Mouse (Mus musculus): ENCODE measurements around the gene Zfp553. TPM values are rescaled to one million over a fixed set of nuclear protein-coding genes. Genes with fewer than 3 reads are reported as not detected.

Zfp553 gene
- polyA plus RNA-seq, 1 experiment from 2014 or later: 20.9 TPM

DNA sequence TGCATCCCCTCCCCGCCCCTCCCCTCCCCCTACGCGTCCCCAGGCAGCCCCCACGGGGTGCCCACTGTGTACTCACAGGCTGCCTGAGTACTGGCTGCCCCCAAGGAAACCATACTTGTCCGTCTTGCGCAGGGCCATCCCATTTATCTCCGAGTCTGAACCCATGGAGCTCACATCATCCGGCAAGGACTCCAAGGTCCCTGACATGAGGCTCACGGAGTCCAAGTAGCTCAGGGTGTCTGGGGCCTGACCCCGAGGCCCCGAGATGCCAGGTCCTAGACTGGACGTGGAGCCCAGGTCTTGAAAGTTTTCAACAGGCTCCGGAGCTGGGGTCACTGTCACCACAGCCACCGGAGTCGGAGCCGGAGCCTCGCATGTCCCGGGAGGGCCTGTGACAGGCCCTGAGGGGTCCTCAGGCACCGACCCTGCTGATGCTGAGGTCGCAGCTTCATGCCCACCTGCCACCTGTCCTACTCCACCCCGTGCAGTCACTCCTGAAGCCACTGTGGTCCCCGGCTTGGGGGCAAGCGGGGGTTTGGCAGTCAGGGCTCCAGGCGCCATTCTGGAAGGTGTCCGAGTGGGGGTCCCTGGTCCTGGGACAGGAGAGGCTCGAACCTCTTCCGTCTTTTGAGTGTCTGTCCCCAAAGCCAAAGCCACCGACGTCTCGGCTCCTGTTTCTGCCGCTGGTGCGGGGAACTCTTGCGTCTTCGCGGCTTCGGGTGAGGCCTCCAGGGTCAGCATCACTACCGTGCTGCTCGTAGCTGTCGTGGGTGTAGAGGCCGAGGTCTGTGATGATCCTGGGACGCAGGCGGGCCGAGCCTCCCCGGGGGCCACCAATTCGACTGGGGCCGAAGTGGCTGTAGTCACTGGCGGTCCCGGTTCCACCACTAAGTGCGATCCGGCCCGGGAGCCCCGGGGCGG is 25.2 kb upstream of the Zfp553 start:
- ATAC-seq (replicated peaks; ENCODE audit: insufficient number of reproducible peaks, low FRiP score, low TSS enrichment, low read depth) (peak; percentile 22; the same call in 1 of the 2 replicates), DNase-seq (ENCODE audit: low spot score) (peak; percentile 30)
- no peaks in the 10 kb centered on the region for H3K27me3 ChIP-seq (ENCODE audit: control insufficient read depth, insufficient read depth, low read length)
- H3K9ac ChIP-seq (replicated peaks; ENCODE audit: low read length): peak overlapping the region; percentile 89
- H3K4me1 ChIP-seq (ENCODE audit: control insufficient read depth, insufficient read depth, low read length): no peaks in the 10 kb centered on the region; the same call in 1 of the 2 replicates
- H3K9me3 ChIP-seq (replicated peaks; ENCODE audit: control insufficient read depth, low read length): no peaks in the 10 kb centered on the region
- peak overlapping the region; percentile 89 for H3K4me2 ChIP-seq (ENCODE audit: low read depth, low read length)
- under 1% methylated on average over 45 of the region's 53 CpGs for WGBS
- H3K4me3 ChIP-seq (ENCODE audit: low read depth, low read length): peak overlapping the region; percentile 92
- no peaks in the 10 kb centered on the region; the same call in 1 of the 2 replicates for H3K36me3 ChIP-seq (replicated peaks; ENCODE audit: control insufficient read depth, insufficient read depth, low read depth, low read length)
- H3K27ac ChIP-seq (replicated peaks; ENCODE audit: low read depth, low read length): peak overlapping the region; percentile 71

- DNase-seq (ENCODE audit: low spot score) (no peak), ATAC-seq (replicated peaks; ENCODE audit: insufficient number of reproducible peaks, low FRiP score, low TSS enrichment, low read depth) (0 out of 2 replicates have a peak, but pooled peaks have one; percentile 0)
- Histone ChIP-seq H3K4me1 (ENCODE audit: control insufficient read depth, insufficient read depth, low read length) (no peaks in the 10 kb centered on the region; the same call in 1 of the 2 replicates), H3K27ac (replicated peaks; ENCODE audit: low read depth, low read length) (peak within 1 kb of the TSS; percentile 71), H3K4me3 (ENCODE audit: low read depth, low read length) (peak within 1 kb of the TSS; percentile 92), H3K4me2 (ENCODE audit: low read depth, low read length) (peak within 1 kb of the TSS; percentile 89), H3K27me3 (ENCODE audit: control insufficient read depth, insufficient read depth, low read length) (no peaks in the 10 kb centered on the region), H3K9ac (replicated peaks; ENCODE audit: low read length) (peak within 1 kb of the TSS; percentile 89), H3K36me3 (replicated peaks; ENCODE audit: control insufficient read depth, insufficient read depth, low read depth, low read length) (no peaks in the 10 kb centered on the region; the same call in 1 of the 2 replicates), H3K9me3 (replicated peaks; ENCODE audit: control insufficient read depth, low read length) (no peaks in the 10 kb centered on the region)
- 0% methylated on average over 7 of the region's 44 CpGs for WGBS
Observed at GRCm38 (mm10) chr7:127208295-127208552, 24.6 kb upstream of the Zfp553 start, which contains the start of gene Tbc1d10b. TSS of gene Tbc1d10b (minus strand) at chr7:127208468.

DNA sequence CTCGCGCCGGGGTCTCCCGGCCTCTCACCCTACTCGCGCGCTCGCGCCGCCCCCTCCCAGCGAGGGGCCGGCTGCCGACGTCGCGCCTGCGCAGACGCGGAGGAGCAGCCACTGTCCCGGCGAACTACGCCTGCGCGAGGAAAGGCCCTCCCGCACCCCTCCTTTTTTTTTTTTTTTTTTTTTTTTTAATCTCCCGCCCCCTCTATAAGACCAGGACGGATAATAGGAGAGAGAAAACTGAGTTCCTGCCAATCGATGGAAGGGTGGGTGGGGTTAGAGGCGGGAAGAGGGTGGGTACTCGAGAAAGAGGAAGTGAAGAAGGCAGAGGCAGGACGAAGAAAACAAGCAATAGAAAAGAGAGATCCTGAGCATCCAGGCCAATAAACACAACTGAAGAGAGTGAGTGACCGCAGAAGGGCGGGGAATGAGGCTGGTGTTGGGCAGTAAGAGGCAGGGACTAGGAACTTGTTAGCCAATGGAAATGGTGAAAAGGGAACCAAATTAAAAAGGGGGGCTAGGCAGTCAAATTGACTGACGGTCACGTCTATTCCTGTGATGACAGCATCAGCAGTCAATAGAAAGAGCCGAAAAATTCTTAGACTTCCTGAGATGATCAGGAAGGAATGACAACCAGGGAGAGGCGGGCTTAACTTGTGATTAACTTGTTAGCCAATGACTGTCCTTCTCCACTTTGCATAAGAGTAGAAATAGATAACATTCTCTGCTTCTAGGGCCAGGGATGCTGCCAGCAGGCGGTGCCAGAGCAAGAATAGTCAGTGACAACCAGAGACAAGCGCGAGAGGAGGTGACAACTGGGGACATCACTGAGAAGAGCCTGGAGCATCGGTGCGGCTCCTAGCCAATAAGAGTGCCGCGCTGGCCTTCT is 24.1 kb upstream of the Zfp553 start, which contains the start of gene Mylpf:
Gene Mylpf (plus strand): TSS at position 338 of the 886 bp plus-strand sequence.
- no peaks in the 10 kb centered on the region; the same call in 1 of the 2 replicates for H3K4me1 ChIP-seq (ENCODE audit: control insufficient read depth, insufficient read depth, low read length)
- no peaks in the 10 kb centered on the region for H3K9me3 ChIP-seq (replicated peaks; ENCODE audit: control insufficient read depth, low read length)
- peak; percentile 94 for ATAC-seq (replicated peaks; ENCODE audit: insufficient number of reproducible peaks, low FRiP score, low TSS enrichment, low read depth)
- DNase-seq (ENCODE audit: low spot score): peak; percentile 94
- H3K4me3 ChIP-seq (ENCODE audit: low read depth, low read length): peak within 1 kb of the TSS; percentile 92
- peak within 1 kb of the TSS; percentile 89 for H3K4me2 ChIP-seq (ENCODE audit: low read depth, low read length)
- peak within 1 kb of the TSS; percentile 71 for H3K27ac ChIP-seq (replicated peaks; ENCODE audit: low read depth, low read length)
- WGBS: under 1% methylated on average over 42 of the region's 44 CpGs
- H3K27me3 ChIP-seq (ENCODE audit: control insufficient read depth, insufficient read depth, low read length): no peaks in the 10 kb centered on the region
- H3K36me3 ChIP-seq (replicated peaks; ENCODE audit: control insufficient read depth, insufficient read depth, low read depth, low read length): no peaks in the 10 kb centered on the region; the same call in 1 of the 2 replicates
- H3K9ac ChIP-seq (replicated peaks; ENCODE audit: low read length): peak within 1 kb of the TSS; percentile 89

GRCm38 (mm10) chr7:127209851-127210250 is 23.0 kb upstream of the Zfp553 start:
- H3K9ac ChIP-seq (replicated peaks; ENCODE audit: low read length): no peak overlapping the region; the same call in 1 of the 2 replicates
- 86% methylated on average over 5 of the region's 5 CpGs for WGBS
- DNase-seq (ENCODE audit: low spot score): no peak
- no peaks in the 10 kb centered on the region for H3K9me3 ChIP-seq (replicated peaks; ENCODE audit: control insufficient read depth, low read length)
- H3K4me3 ChIP-seq (ENCODE audit: low read depth, low read length): no peak overlapping the region
- H3K4me2 ChIP-seq (ENCODE audit: low read depth, low read length): no peak overlapping the region
- H3K4me1 ChIP-seq (ENCODE audit: control insufficient read depth, insufficient read depth, low read length): no peaks in the 10 kb centered on the region; the same call in 1 of the 2 replicates
- H3K36me3 ChIP-seq (replicated peaks; ENCODE audit: control insufficient read depth, insufficient read depth, low read depth, low read length): no peaks in the 10 kb centered on the region; the same call in 1 of the 2 replicates
- ATAC-seq (replicated peaks; ENCODE audit: insufficient number of reproducible peaks, low FRiP score, low TSS enrichment, low read depth): no peak
- no peak overlapping the region for H3K27ac ChIP-seq (replicated peaks; ENCODE audit: low read depth, low read length)
- no peaks in the 10 kb centered on the region; the same call in 1 of the 2 replicates for H3K27me3 ChIP-seq (ENCODE audit: control insufficient read depth, insufficient read depth, low read length)

DNA sequence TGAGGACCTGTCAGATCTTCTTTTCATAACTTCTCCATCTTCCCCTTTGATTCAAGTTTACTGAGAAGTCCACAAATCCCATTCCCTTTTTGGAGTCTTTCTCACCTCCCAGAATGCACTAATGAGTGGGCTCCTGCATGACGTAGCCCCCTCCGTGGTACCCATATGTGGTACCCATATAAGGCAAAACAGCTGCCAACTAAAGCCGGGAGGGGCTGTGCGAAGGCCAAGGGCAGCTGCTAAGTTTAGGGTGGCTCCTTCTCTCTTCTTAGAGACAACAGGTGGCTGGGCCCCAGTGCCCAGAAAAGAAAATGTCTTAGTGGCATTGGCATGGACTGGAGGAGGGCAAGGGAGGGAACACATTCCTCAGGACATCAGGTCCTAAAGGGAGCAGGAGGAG is 22.6 kb upstream of the Zfp553 start:
- Histone ChIP-seq H3K4me2 (ENCODE audit: low read depth, low read length) (no peak overlapping the region), H3K36me3 (replicated peaks; ENCODE audit: control insufficient read depth, insufficient read depth, low read depth, low read length) (no peaks in the 10 kb centered on the region; the same call in 1 of the 2 replicates), H3K4me3 (ENCODE audit: low read depth, low read length) (no peak overlapping the region), H3K27ac (replicated peaks; ENCODE audit: low read depth, low read length) (no peak overlapping the region), H3K9me3 (replicated peaks; ENCODE audit: control insufficient read depth, low read length) (no peaks in the 10 kb centered on the region), H3K9ac (replicated peaks; ENCODE audit: low read length) (no peak overlapping the region), H3K4me1 (ENCODE audit: control insufficient read depth, insufficient read depth, low read length) (no peaks in the 10 kb centered on the region; the same call in 1 of the 2 replicates), H3K27me3 (ENCODE audit: control insufficient read depth, insufficient read depth, low read length) (peaks cover 2% of the 10 kb centered on the region; the same call in 1 of the 2 replicates)
- WGBS: 92% methylated on average over 4 of the region's 4 CpGs
- DNase-seq (ENCODE audit: low spot score): no peak
- no peak for ATAC-seq (replicated peaks; ENCODE audit: insufficient number of reproducible peaks, low FRiP score, low TSS enrichment, low read depth)

DNA sequence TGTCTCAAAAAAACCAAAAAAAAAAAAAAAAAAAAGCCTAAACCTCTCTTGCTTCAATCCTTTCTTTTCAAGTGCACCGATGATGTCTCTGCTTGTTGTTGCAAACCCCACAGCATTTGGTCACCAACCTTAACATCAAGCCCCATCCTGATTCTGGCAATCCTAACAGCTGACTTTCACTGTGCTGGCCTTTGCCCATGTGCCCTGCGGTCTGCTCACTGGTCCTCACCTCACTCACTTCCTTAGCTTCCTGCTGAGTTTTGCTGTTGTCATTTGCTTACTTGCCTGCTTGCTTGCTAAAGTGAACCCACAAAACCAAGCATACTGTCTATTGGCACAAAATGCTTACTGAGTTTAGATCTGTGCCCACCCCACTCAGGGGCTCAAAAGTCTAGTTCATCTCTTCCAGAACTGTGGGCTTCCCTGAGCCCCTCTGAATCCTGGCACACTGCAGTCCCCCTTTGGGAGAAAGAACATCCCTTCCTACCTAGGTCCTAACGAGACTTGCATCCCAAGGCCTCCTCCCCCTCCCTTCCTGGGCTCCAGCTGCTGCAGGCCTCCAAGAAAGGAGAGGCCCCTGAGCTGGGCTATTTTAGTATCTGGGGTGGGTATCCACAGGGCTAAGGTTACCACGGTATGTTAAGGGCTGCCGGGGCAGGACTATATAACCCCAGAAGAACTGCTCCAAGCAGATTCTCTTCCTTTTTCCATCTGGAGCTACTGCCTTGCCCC is 21.7 kb upstream of the Zfp553 start:
- H3K4me1 ChIP-seq (ENCODE audit: control insufficient read depth, insufficient read depth, low read length): no peaks in the 10 kb centered on the region; the same call in none of the 2 replicates
- no peaks in the 10 kb centered on the region for H3K9me3 ChIP-seq (replicated peaks; ENCODE audit: control insufficient read depth, low read length)
- 70% methylated on average over 5 of the region's 5 CpGs for WGBS
- no peak overlapping the region for H3K27ac ChIP-seq (replicated peaks; ENCODE audit: low read depth, low read length)
- H3K27me3 ChIP-seq (ENCODE audit: control insufficient read depth, insufficient read depth, low read length): peaks cover 2% of the 10 kb centered on the region; the same call in 1 of the 2 replicates
- H3K4me3 ChIP-seq (ENCODE audit: low read depth, low read length): no peak overlapping the region
- H3K9ac ChIP-seq (replicated peaks; ENCODE audit: low read length): no peak overlapping the region
- ATAC-seq (replicated peaks; ENCODE audit: insufficient number of reproducible peaks, low FRiP score, low TSS enrichment, low read depth) (no peak), DNase-seq (ENCODE audit: low spot score) (no peak)
- no peak overlapping the region for H3K4me2 ChIP-seq (ENCODE audit: low read depth, low read length)
- no peaks in the 10 kb centered on the region for H3K36me3 ChIP-seq (replicated peaks; ENCODE audit: control insufficient read depth, insufficient read depth, low read depth, low read length)

Measured in embryonic facial prominence, embryonic 11.5 days (tissue).